Mouse (Mus musculus) R1 (cell line): ENCODE data around the gene Slc5a4b.

ENCODE experiments used
- DNase-seq: peaks from one replicate; pipeline ENCODE4 v3.0.0-alpha.2; 2018; ENCODE audit warnings: low read depth, low spot score

Slc5a4b gene

GRCm38 (mm10) chr10:76045343-76045742, 65.4 kb downstream of the Slc5a4b start:
- DNase-seq: peak; percentile 79

DNA sequence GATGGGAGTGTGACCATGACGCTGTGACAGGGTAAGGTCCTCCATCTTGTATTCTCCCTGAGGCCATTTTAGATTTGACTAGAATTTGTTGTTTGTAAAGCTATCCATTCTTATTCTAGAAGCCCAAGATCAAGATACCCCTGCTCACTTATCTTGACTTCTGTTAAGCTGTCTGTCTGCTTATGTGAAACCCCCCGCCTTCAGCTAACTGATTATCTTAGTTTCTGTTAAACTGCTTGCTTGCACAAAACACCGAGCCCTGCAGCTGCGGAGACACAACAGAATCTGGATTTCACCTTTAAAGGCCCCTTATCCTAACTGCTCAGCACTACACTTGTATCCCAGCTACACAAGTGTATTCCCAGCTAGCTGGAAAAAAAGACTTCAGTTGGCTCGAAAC, 73.8 kb downstream of the Slc5a4b start:
- no peak for DNase-seq

DNA sequence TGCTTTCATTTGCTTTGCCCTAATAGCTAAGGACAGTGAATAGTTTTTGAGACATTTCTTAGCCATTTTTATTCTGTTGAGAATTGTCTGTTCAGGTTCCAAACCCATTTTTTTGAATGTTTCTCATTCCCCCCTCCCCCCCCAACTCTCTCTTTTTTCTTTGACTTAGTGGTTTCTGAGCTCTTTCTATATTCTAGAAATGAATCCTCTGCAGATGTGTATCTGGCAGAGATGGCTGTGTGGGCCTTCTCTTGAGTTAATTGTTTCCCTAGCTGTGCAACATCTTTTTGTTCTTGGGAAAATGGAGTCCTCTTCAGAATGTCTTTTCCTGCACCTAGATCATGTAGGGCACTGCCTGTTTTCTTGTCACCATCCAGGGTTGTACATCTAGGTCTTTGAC, 75.5 kb downstream of the Slc5a4b start:
- DNase-seq: no peak

GRCm38 (mm10) chr10:76034001-76034600, 76.7 kb downstream of the Slc5a4b start:
- DNase-seq: peak; percentile 81

- peak; percentile 32 for DNase-seq
These were observed 77.7 kb downstream of the Slc5a4b start for GRCm38 (mm10) chr10:76033119-76033455.

DNA sequence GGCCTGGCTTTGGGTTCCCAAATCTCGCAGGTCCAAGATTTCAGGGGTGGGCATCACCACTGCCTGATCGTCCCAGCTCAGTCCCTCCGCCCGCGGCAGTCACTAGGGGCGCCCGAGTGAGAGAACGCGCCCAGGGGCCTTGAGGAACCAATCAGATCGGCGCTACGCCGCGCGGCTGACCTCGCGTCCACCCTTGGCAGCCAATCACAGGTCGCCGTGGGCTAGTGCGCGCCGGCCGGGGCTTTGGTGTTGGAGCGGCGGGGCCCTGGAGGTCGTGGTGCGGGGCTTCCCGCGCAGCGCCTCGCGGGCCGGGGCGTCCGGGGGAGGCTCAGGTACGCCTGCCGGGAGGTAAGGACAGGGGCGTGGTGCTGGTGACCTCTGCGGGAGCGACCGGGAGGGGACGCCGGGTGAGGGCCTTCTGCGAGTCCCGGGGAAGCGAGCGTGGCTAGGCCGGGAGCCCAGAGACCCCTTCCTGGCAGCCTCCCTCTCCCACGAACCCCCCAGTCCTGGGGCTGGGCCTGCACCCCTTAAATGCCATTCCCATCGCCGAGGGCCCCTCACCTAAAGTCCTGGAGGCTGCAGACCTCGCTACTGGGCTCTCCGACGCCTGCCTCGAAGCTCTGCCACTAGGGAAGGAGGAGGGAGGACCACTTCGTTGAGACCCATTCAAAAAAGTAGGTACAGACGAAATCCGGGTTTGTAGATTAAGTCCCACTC, 78.2 kb downstream of the Slc5a4b start, which contains the start of gene Zfp280b:
Gene Zfp280b (plus strand): TSS at position 249 of the 717 bp plus-strand sequence.
- DNase-seq: peak; percentile 99

- no peak for DNase-seq
These were observed 79.0 kb downstream of the Slc5a4b start for GRCm38 (mm10) chr10:76031511-76032401.

GRCm38 (mm10) chr10:76030496-76030895, 80.3 kb downstream of the Slc5a4b start:
- DNase-seq: peak; percentile 94

- peak; percentile 75 for DNase-seq
These were observed 81.5 kb downstream of the Slc5a4b start for GRCm38 (mm10) chr10:76029276-76029675.

- peak; percentile 65 for DNase-seq
These were observed 82.4 kb downstream of the Slc5a4b start for GRCm38 (mm10) chr10:76028396-76028795.

- DNase-seq: peak; percentile 84
These were observed 82.8 kb downstream of the Slc5a4b start for GRCm38 (mm10) chr10:76028016-76028366.

GRCm38 (mm10) chr10:76027127-76028015, 83.4 kb downstream of the Slc5a4b start:
- DNase-seq: peak; percentile 78

DNA sequence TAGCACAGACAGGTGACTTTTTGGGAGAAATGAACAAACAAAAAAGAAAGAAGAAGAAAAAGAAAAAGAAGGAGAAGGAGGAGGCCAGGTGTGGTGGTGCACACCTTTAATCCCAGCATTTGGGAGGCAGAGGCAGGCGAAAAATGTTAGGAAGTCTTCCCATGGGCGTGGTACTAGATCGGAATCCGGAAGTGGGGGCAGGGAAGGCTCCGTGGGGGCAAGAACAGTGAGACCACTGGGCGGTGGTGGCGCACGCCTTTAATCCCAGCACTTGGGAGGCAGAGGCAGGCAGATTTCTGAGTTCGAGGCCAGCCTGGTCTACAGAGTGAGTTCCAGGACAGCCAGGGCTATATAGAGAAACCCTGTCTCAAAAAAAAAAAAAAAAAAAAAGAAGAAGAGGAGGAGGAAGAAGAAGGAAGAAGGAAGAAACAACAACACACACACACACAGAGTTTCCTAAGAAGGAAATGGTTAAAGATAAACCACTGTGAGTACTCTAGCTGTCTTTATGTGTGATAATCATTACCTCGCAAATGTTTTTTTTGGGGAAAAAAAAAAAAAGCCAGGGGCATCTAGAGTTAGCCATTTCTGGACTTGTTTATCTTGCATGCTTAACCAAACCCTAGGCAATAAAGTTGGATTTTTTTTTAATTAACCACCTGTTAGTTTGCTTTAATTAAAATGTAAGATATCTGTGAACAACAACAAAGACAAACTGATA, 85.1 kb downstream of the Slc5a4b start:
- peak; percentile 96 for DNase-seq

DNA sequence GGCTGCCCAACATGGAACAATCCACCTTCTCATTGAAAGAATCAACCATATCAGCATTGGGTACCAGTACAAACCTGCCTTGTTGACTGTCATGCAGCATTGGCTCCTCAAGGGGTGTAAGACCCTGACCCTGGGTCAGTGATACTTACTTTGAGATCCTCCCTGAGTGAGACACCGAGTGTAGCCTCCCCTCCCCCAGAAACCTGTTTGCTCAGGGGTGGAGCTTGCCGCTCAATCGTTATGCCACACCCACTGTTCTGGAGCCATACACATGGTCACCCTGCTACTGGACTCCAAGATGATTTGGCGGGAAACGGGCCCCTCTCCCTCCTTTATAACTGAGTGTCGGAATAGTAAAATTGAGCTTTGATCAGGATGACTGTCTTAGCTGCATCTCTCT, 86.8 kb downstream of the Slc5a4b start:
- peak; percentile 94 for DNase-seq

- DNase-seq: no peak
These were observed 89.0 kb downstream of the Slc5a4b start for GRCm38 (mm10) chr10:76021728-76022127.

DNA sequence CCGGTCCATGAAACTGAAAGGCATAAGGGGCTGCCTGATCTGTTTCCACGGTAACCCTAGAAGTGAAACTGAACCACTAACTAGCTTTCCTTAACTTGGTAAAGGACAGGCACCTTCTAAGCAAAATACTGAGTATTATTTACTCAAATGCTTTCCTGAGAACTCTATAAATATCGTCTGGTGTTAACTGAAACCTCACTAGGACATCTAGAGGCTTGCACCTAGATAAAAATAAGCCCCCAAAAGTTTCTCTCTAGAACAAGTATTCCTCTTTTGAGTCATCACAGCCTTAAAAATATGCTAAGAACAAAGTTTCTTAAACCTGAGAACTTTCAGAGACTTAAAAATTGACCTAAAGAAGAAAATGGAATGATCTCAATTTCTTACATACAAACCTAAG, 93.9 kb downstream of the Slc5a4b start:
- DNase-seq: no peak

DNA sequence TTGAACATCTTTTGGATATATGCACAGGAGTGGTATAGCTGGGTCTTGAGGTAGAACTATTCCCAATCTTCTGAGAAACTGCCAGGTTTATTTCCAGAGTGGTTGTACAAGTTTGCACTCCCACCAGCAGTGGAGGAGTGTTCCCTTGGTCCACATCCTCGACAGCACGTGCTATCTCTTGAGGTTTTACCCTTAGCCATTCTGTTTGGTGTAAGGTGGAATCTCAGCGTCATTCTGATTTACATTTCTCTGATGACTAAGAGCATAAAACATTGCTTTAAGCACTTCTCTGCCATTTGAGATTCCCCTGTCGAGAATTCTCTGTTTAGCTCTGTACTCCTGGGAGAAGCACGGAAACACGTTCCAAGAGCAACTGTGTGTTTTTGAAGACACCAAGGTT, 97.8 kb downstream of the Slc5a4b start:
- no peak for DNase-seq

- DNase-seq: no peak
These were observed 100.9 kb downstream of the Slc5a4b start for GRCm38 (mm10) chr10:76009812-76010211.
